Mouse (Mus musculus): ENCODE data around the gene Stard10.

Gene Stard10

GRCm38 (mm10) chr7:101330841-101331173 is 13.9 kb downstream of the Stard10 start:
- DNase-seq (ENCODE audit: low read depth, low spot score) = no peak

GRCm38 (mm10) chr7:101332045-101332831 is 15.4 kb downstream of the Stard10 start:
- DNase-seq (ENCODE audit: low read depth, low spot score) = no peak

- DNase-seq (ENCODE audit: low read depth, low spot score) = no peak
Observed at GRCm38 (mm10) chr7:101335228-101335627, 18.3 kb downstream of the Stard10 start.

GRCm38 (mm10) chr7:101336686-101337085 is 19.8 kb downstream of the Stard10 start:
- no peak for DNase-seq (ENCODE audit: low read depth, low spot score)

GRCm38 (mm10) chr7:101337401-101337800 is 20.5 kb downstream of the Stard10 start:
- no peak for DNase-seq (ENCODE audit: low read depth, low spot score)

GRCm38 (mm10) chr7:101341405-101341804 is 24.5 kb downstream of the Stard10 start:
- no peak for DNase-seq (ENCODE audit: low read depth, low spot score)

GRCm38 (mm10) chr7:101343135-101343534 is 26.2 kb downstream of the Stard10 start:
- no peak for DNase-seq (ENCODE audit: low read depth, low spot score)

GRCm38 (mm10) chr7:101344892-101345291 is 28.0 kb downstream of the Stard10 start:
- no peak for DNase-seq (ENCODE audit: low read depth, low spot score)

- DNase-seq (ENCODE audit: low read depth, low spot score) = no peak
Observed at GRCm38 (mm10) chr7:101346991-101347390, 30.1 kb downstream of the Stard10 start.

GRCm38 (mm10) chr7:101347767-101348270 is 30.9 kb downstream of the Stard10 start, which contains the start of gene Arap1:
TSS of gene Arap1 (plus strand) at chr7:101348067.
- DNase-seq (ENCODE audit: low read depth, low spot score) = peak; percentile 81

GRCm38 (mm10) chr7:101348312-101348711 is 31.4 kb downstream of the Stard10 start:
- DNase-seq (ENCODE audit: low read depth, low spot score) = no peak

GRCm38 (mm10) chr7:101349861-101350260 is 33.0 kb downstream of the Stard10 start:
- no peak for DNase-seq (ENCODE audit: low read depth, low spot score)

- DNase-seq (ENCODE audit: low read depth, low spot score) = no peak
Observed at GRCm38 (mm10) chr7:101352404-101352803, 35.5 kb downstream of the Stard10 start.

- peak; percentile 19 for DNase-seq (ENCODE audit: low read depth, low spot score)
Observed at GRCm38 (mm10) chr7:101354423-101354822, 37.5 kb downstream of the Stard10 start.

- no peak for DNase-seq (ENCODE audit: low read depth, low spot score)
Observed at GRCm38 (mm10) chr7:101355551-101356100, 38.7 kb downstream of the Stard10 start.

GRCm38 (mm10) chr7:101356868-101357267 is 40.0 kb downstream of the Stard10 start:
- DNase-seq (ENCODE audit: low read depth, low spot score) = no peak

GRCm38 (mm10) chr7:101360406-101360805 is 43.5 kb downstream of the Stard10 start:
- no peak for DNase-seq (ENCODE audit: low read depth, low spot score)

GRCm38 (mm10) chr7:101361021-101361420 is 44.1 kb downstream of the Stard10 start:
- no peak for DNase-seq (ENCODE audit: low read depth, low spot score)

- DNase-seq (ENCODE audit: low read depth, low spot score) = no peak
Observed at GRCm38 (mm10) chr7:101361767-101362166, 44.9 kb downstream of the Stard10 start.

GRCm38 (mm10) chr7:101362791-101363191 is 45.9 kb downstream of the Stard10 start:
- DNase-seq (ENCODE audit: low read depth, low spot score) = no peak

- DNase-seq (ENCODE audit: low read depth, low spot score) = no peak
Observed at GRCm38 (mm10) chr7:101363914-101364313, 47.0 kb downstream of the Stard10 start.

- peak; percentile 43 for DNase-seq (ENCODE audit: low read depth, low spot score)
Observed at GRCm38 (mm10) chr7:101367901-101368852, 51.3 kb downstream of the Stard10 start.

Measured in ZHBTc4 (cell line).